Mouse (Mus musculus) liver, postnatal 0 days (tissue): ENCODE results near the gene Eapp.

Experiments used
- CTCF ChIP-seq: sonication (generic); IDR thresholded peaks from 2 replicates; pipeline ENCODE4 v1.5.1; 2016; ENCODE audit warnings: antibody characterized with exemption, low read depth
- EP300 ChIP-seq: IDR thresholded peaks from 2 replicates; pipeline ENCODE4 v1.6.1; 2016; ENCODE audit warnings: antibody characterized with exemption, low read depth, mild to moderate bottlenecking

DNA sequence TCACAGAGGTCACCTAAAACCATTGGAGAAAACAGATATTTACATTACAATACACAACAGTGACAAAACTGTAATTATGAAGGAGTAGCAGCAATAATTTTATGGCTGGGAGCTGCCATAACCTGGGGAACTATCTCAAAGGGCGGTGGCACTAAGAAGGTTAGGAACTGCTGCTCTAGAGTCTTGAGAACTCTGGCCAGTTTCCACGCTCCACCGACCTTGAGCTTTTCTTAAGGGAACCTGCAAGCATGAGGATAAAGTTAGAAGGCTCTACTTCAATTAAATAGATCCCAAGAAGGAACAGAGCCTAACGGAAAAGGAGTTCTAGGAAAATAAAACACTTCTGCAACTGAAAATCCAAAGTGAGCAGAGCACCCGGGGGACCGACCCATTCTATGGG is 30.2 kb downstream of the Eapp start:
- TF ChIP-seq CTCF = no peak
- TF ChIP-seq EP300 = no peak
